Mouse (Mus musculus): ENCODE results near the gene Gm8232.
"Not testable (repeated sequence)": the region's sequence is repeated elsewhere in the genome, so short reads cannot be mapped to it uniquely, and the experiment has no call there.

Gm8232 gene

DNA sequence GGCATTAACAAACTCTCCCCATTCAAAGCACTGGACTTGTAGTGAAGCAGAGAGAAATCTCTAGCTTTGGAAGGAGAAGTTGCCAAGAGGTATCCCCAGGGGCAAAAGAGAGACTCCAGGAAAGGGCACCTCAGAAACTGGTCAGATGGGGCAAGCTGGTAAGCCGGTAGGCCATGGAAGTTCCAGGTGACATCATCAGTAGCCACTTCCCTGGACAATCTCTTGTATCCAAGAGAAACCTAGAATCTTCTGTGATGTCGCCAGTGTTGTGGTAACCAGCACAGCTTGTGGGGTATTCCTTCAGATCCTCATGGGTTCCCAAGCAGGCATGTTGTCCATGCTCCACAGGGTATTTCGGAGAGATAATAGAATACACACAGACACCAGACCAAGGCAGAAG lies at the start of gene Gm8232:
Gm8232 (plus strand) TSS at position 301 of the 400 bp plus-strand sequence.
- DNase-seq = not testable (repeated sequence)

DNA sequence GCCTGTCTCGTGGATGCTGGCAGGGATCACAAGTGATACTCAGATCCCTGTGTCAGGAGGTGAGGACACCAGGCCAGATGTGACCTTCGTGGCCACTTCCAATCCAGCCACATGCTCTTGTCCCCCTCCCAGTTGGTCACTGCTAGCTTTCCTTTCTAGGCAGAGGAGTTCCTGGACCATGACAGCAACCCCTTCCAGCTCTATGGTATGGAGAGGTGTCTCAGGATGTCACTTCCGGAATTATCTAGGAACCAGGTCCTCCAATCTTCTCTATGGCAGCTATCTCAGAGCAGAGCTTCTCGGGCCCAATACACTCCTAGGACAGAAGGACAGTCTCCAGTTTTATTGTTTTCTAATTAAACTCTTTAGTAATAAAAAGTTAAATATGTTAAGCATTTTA lies 49.2 kb upstream of the Gm8232 start:
- DNase-seq = not testable (repeated sequence)

DNA sequence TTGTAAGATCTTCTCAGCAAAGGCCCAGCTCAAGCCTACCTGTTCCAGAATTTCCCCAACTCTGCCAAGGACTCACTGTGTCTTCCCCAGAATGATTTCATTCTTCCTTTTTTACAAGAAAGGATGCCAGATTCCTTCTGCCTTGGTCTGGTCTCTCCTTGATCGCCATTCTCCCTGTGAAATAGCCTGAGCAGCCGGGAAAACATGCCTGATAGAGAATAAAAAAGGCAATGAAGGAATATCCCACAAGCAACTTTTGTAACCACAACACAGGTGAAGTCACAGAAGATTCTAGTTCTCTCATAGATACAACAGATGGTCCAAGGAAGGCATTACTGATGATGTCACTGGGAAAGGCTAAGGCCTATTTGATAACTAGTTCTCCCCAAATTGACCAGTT lies 22.8 kb upstream of the Gm8232 start, which contains the start of gene Gm3371:
Gm3371 (minus strand) TSS at position 101 of the 400 bp plus-strand sequence.
- not testable (repeated sequence) for DNase-seq
